Mouse (Mus musculus): ENCODE data around the gene Tm4sf20. TPM values are rescaled to one million over a fixed set of nuclear protein-coding genes. Genes with fewer than 3 reads are reported as not detected.

Gene Tm4sf20
- total RNA-seq (2023): not detected

DNA sequence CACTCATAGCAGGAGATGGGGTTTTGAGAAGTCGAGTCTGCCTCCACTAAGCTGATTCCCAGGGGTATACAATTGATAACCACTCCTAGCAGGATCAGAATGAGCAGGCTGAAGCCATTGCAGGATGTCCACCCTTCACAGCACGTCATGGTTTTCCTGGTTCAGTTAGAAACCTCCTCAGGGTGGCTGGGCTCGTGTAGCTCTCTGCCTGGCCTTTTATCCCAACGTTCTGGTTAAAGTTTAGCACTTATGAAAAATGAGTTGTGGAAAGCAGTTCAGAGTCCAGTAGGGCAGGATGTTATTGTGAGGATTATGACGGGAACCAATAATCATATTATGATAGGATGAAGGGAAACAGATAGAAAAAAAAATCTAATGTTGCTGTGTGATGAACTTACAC, at the start of gene Tm4sf20:
Tm4sf20 (minus strand) TSS at position 193 of the 400 bp plus-strand sequence.

DNA sequence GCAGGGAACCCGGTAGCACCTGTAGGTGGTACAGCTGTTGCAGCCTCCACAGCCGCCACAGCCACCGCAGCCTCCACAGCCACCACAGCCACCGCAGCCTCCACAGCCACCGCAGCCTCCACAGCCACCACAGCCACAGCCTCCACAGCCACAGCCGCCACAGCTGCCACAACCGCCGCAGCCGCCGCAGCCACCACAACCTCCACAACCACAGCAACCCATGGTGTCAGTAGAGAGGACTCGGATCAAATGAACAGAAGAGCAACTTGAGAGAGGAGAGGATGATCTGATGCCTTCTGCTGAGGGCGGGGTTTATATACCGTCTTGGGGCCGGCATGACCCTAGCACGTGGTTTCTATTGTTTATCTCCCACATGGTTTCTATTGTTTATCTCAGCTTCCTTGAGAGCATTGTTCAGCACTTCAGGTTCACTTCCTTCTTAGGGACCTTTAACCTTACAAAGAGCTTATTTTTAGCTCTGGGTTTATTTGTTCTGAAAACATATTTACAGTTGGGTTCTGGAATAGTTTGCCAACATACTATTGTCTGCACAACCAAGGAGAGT, 2.8 kb upstream of the Tm4sf20 start, which contains the start of gene Gm47791:
Gm47791 (minus strand) TSS at position 222 of the 565 bp plus-strand sequence.

DNA sequence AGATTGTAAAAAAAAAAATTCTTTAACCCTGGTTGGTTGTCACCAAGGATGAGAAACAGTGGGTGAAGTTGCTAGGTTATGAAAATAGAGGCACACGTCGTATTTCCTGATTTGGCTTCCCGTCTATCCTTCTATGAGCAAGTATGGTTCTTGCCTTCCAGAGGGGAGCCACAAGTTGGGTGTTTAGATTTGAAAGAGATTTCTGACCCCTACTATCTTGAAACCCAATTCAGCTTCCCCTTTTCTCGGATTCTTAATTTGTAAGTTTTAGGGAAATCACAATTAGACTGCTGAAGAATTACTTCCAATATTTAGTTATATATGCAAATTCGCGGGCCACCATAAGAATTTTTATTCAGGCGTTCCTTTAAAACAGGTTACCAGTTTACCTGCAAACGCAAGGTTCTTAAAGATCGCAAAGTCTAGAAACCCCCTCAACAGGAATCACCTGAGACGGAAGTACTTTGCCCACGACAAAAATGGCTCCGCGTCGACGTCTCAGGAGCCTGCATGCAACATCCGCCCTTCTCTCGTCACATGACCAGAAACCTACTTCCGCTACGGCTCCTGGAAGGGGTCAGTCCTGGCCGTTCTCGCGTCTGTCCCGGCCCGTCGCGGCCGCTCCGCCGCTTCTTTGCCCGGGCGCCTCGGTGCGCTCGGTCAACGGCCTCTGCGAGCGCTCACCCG, 43.8 kb downstream of the Tm4sf20 start, which contains the start of gene Mff:
Mff (plus strand) TSS at position 552 of the 687 bp plus-strand sequence.

Other genes starting within 250 kb of the Tm4sf20 start
- not detected for gene Col4a4, start 181.6 kb downstream of the Tm4sf20 start, total RNA-seq (2023)
- not detected for gene Col4a3, start 181.5 kb downstream of the Tm4sf20 start, total RNA-seq (2023)
- 100 to 1,000 TPM; 112 to 121 TPM for gene Mff, start 43.6 kb downstream of the Tm4sf20 start, total RNA-seq (2023)
- not detected for gene Gm47791, start 2.8 kb upstream of the Tm4sf20 start, total RNA-seq (2023)
- gene Agfg1, start 71.0 kb upstream of the Tm4sf20 start, total RNA-seq (2023): 10 to 100 TPM; 49.2 to 51.1 TPM
- not detected for gene A030005L19Rik, start 144.9 kb upstream of the Tm4sf20 start, total RNA-seq (2023)
- not detected for gene A030014E15Rik, start 156.5 kb upstream of the Tm4sf20 start, total RNA-seq (2023)
- not detected for gene Gm6217, start 162.9 kb upstream of the Tm4sf20 start, total RNA-seq (2023)
- gene A030003K21Rik, start 174.9 kb upstream of the Tm4sf20 start, total RNA-seq (2023): not detected
- gene Gm7544, start 187.6 kb upstream of the Tm4sf20 start, total RNA-seq (2023): not detected
- gene Gm47955, start 191.8 kb upstream of the Tm4sf20 start, total RNA-seq (2023): not detected
- gene Gm47959, start 232.1 kb upstream of the Tm4sf20 start, total RNA-seq (2023): not detected

Data from neutrophil, adult 59 days (primary cell).